Mouse (Mus musculus): ENCODE data around the gene Folr1.

GRCm38 (mm10) chr7:101835457-101836109 lies 35.0 kb downstream of the Folr1 start:
- TF ChIP-seq GATA1 (IDR thresholded peaks at IDR 0.05; ENCODE audit: low read length) (no peak), TAL1 (IDR thresholded peaks at IDR 0.05; ENCODE audit: low read length) (no peak)
